Mouse (Mus musculus) heart, embryonic 12.5 days (tissue): ENCODE data around the gene Trmt10c. TPM values are rescaled to one million over a fixed set of nuclear protein-coding genes. Genes with fewer than 3 reads are reported as not detected.
"Not testable (repeated sequence)": the region's sequence is repeated elsewhere in the genome, so short reads cannot be mapped to it uniquely, and the experiment has no call there.

ENCODE experiments used
- ATAC-seq: fragments of 200-750 bp; cut with Nextera tagmentation; 2 replicates; pipeline ENCODE4 v1.8.0; 2017; ENCODE audit warnings: moderate TSS enrichment, moderate library complexity; ENCODE audit not compliant: insufficient number of reproducible peaks, low FRiP score
- H3K27ac ChIP-seq: fragments of 300-500 bp; sonication (generic); 2 replicates; pipeline ENCODE4 v1.5.1; 2016; ENCODE audit warnings: mild to moderate bottlenecking, moderate library complexity; ENCODE audit not compliant: poor library complexity, severe bottlenecking
- H3K27me3 ChIP-seq: fragments of 300-500 bp; sonication (generic); replicated peaks from 2 replicates; pipeline ENCODE4 v1.6.1; 2016; ENCODE audit warnings: mild to moderate bottlenecking, moderate library complexity
- H3K36me3 ChIP-seq: fragments of 300-500 bp; sonication (generic); 2 replicates; pipeline ENCODE4 v1.6.1; 2016; ENCODE audit warnings: mild to moderate bottlenecking, moderate library complexity
- H3K4me1 ChIP-seq: fragments of 300-500 bp; sonication (generic); replicated peaks from 2 replicates; pipeline ENCODE4 v1.6.1; 2016; ENCODE audit warnings: mild to moderate bottlenecking
- H3K4me2 ChIP-seq: fragments of 300-500 bp; sonication (generic); 2 replicates; pipeline ENCODE4 v1.6.1; 2016; ENCODE audit warnings: mild to moderate bottlenecking, moderate library complexity
- H3K4me3 ChIP-seq: fragments of 300-500 bp; sonication (generic); 2 replicates; pipeline ENCODE4 v1.5.1; 2016; ENCODE audit warnings: mild to moderate bottlenecking
- H3K9ac ChIP-seq: fragments of 300-500 bp; sonication (generic); 2 replicates; pipeline ENCODE4 v1.6.1; 2016; ENCODE audit warnings: mild to moderate bottlenecking, moderate library complexity
- H3K9me3 ChIP-seq: fragments of 300-500 bp; sonication (generic); replicated peaks from 2 replicates; pipeline ENCODE4 v1.6.1; 2016; ENCODE audit warnings: mild to moderate bottlenecking, moderate library complexity
- WGBS: fragments of 180-500 bp; shearing (Covaris S2); methylation state at CpG from one replicate; pipeline ENCODE4 v1.1.7; 2016; 5-methylcytosine and 5-hydroxymethylcytosine counted together
- polyA plus RNA-seq: library from polyadenylated mRNA; unstranded; fragments of >200 nt; fragmentation: Nextera tagmentation; extraction: Ambion mirVana; gene quantifications from 2 replicates; pipeline ENCODE4 v1.2.1, GENCODE M21; 2016

The Trmt10c gene
- polyA plus RNA-seq = 23.0 and 24.3 TPM in 2 replicates

DNA sequence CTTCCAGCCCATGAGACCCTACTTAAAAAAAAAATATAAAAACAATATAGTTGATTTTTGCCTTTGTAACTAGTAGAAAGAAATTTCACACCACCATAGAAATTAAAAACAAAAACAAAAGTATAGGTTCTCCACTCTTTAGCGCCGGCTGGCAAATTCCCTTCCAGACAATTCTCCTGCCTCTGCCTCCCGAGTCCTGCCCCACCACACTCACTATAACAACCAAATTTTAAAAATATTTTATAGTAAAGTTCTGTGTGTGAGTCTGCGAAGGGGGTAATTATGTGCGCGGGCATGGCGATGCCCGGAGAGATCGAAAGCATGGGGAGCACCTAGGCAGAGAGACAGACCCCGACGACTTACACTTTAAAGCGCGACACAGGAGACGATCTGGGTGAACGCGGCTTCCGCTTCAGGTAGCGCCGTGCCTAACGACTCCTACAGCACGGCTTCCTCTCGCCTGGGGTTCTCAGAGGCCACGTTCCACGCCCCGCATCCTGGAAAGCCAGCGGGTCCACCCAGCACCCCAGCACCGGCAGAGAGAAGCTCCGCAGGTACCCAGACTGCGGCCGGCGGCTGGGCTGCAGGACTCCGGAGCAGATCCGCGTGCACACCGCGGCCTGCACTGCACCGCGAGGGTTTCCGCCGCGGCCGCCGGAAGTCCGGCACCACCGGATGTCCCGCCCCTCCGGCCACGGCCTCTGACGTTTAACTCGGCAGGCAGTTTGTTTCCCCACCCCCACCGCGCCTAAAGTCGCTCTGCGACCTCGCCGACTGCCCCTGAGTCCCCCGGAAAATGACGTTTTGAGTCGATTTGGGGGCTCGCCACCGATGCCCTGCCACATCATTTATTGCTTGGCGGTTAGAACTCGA is at the start of gene Trmt10c:
TSS of gene Trmt10c (minus strand) at position 682 of the 873 bp plus-strand sequence.
- no peaks in the 10 kb centered on the region for H3K9me3 ChIP-seq
- H3K4me3 ChIP-seq = peak within 1 kb of the TSS; percentile 99
- ATAC-seq = peak; percentile 99
- under 1% methylated on average over 63 of the region's 63 CpGs for WGBS
- peak within 1 kb of the TSS; percentile 78 for H3K27ac ChIP-seq
- peaks cover 7% of the 10 kb centered on the region for H3K4me1 ChIP-seq
- H3K9ac ChIP-seq = peak within 1 kb of the TSS; percentile 96
- H3K36me3 ChIP-seq = peaks cover 20% of the 10 kb centered on the region
- peak within 1 kb of the TSS; percentile 78 for H3K4me2 ChIP-seq
- H3K27me3 ChIP-seq = no peaks in the 10 kb centered on the region

DNA sequence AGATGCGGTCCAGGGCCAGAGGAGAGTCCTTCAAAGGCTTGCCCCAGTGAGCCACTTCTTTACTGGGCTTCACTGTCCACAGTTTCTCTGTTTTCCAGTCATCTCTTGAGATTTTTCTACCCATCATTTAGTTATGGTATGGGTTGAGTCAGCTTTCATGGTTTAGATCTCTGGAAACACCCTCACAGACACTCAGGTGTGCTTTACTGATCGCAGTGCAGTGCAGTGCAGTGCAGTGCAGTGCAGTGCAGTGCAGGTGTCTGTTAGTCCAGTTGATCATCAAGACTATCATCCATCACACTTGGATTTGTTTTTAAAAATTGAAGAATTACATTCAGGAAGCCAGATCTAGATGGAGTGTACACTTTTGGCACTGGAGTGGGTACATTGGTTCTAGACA is 48.7 kb upstream of the Trmt10c start:
- no peak for ATAC-seq
- Histone ChIP-seq H3K9ac (no peak overlapping the region), H3K36me3 (peaks cover 12% of the 10 kb centered on the region), H3K4me2 (no peak overlapping the region), H3K4me3 (no peak overlapping the region), H3K27me3 (no peaks in the 10 kb centered on the region), H3K4me1 (no peaks in the 10 kb centered on the region), H3K27ac (no peak overlapping the region), H3K9me3 (no peaks in the 10 kb centered on the region)
- 89% methylated on average over 2 of the region's 2 CpGs for WGBS

DNA sequence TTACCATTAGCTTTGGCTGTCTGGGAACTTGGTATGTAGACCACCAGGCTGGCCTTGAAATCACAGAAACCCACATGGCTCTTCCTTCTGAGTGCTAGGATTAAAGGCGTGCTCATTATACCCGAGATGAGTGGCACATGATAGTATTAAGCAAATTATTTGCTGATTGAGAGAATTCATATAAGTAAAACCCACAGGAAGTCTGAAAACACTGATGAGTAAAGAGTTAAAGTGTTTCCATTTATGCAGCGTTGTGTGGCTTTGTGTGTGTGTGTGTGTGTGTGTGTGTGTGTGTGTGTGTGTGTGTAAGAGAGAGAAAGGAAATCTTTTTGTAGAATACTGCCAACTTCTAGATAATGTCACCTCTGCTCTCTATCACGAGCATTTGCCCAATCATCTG is 44.1 kb upstream of the Trmt10c start:
- peaks cover under 1% of the 10 kb centered on the region; the same call in 1 of the 2 replicates for H3K4me1 ChIP-seq
- no peaks in the 10 kb centered on the region for H3K9me3 ChIP-seq
- H3K36me3 ChIP-seq = peaks cover 14% of the 10 kb centered on the region
- 79% methylated on average over 4 of the region's 4 CpGs for WGBS
- no peak overlapping the region for H3K4me3 ChIP-seq
- H3K9ac ChIP-seq = no peak overlapping the region
- ATAC-seq = no peak
- no peaks in the 10 kb centered on the region for H3K27me3 ChIP-seq
- H3K4me2 ChIP-seq = no peak overlapping the region
- H3K27ac ChIP-seq = no peak overlapping the region

DNA sequence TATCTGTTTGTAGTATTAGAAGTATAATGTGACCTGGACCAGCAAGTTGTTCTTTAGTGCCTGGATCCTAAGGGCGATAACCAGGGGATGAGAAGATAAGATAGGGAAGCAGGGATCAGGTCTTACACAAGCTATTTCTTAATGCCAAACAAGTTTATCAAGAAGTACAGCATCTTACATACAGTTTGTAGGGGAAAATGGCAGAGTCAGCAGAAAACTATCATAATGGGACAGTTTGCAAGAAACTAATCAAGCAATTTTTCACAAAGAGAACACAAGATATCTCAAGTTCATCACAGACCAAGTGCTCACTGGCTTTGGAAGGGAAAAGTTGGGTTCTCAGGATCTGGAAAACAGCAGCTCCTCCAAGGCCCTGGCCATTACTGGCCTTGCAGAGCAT is 41.8 kb upstream of the Trmt10c start:
- no peak for ATAC-seq
- Histone ChIP-seq H3K36me3 (peaks cover 2% of the 10 kb centered on the region), H3K27ac (no peak overlapping the region), H3K9ac (no peak overlapping the region), H3K9me3 (no peaks in the 10 kb centered on the region), H3K4me2 (no peak overlapping the region), H3K4me3 (no peak overlapping the region), H3K27me3 (no peaks in the 10 kb centered on the region), H3K4me1 (peaks cover 6% of the 10 kb centered on the region; the same call in 1 of the 2 replicates)
- 85% methylated on average over 1 of the region's 1 CpGs for WGBS

DNA sequence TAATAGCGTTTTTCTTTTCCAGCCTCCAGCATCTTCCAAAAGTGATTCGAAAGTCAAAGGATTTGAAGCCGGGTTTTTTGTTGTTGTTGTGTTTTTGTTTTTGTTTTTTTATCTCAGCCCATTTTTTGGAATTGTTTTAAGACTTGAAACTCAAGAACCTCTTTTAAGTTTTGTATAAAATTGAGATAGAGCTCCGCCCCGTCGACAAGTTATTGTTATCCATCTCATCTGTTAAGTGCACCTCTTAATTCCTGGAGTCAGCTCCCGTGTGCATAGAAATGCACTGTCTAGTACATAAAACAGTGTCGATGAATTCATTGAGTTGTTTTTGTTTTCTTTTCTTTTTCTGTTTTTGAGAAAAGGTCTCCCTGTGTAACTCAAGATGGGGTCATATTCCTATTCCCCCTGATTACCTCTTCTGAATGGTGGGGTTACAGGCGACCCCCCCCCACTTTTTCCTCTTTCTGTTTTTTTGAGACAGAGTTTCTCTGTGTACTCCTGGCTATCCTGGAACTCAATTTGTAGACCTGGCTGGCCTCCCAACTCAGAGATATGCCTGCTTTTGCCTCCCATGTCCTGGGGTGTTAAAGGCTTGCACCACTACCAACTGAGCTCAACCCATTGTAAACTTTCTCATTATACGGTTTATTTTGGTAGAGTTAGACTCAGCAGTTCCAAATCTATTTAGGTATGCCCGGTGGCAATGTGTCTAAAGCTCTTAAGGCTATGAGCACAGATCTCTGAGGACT is 38.7 kb upstream of the Trmt10c start:
- Histone ChIP-seq H3K9me3 (no peaks in the 10 kb centered on the region), H3K9ac (peak overlapping the region; percentile 84)
- 15% methylated on average over 11 of the region's 11 CpGs for WGBS

DNA sequence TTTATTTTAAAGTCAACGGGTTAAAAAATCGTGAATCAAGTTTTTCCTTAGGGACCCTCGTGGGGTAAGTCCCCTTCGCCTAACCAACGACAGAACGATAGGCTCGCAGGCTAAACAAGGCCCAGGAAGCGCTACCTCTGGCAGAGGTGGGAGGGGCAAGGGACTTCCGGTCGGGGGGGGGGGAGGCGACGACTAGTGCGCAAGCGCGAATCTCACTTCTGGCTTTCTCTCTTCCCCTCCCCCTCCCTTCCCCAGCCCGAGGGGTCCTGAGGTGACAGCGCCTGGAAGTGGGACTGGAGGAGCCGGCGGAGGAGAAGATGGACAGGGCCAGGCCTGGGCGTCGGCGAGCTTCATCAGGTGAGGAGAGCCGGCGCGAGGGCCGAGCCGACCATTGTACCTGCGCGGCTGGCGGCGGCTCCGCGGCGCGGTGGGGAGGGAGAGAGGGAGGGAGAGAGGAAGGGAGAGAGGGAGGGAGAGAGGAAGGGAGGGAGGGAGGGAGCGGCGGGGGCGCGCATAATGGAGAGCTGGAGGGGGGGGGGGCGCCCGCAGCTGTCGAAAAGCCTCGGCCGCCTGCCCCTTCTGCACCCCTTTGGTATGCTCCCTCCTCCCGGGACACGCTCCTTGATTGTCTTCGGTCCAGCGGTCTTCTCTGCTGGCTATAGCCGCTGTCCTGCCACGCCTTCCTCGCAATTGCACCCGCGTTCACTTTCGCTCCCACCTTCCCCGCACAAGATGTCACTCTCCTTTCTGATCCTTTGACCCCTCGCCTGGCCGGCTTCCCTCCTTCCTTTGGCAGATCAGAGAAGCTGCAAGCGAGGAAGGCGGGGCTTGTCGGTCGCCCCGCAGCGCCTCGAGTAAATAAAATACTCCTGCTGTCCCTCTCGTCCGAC is 37.8 kb upstream of the Trmt10c start:
- H3K36me3 ChIP-seq = 0 out of 2 replicates have a peak, but pooled peaks cover 2% of the 10 kb centered on the region
- WGBS = under 1% methylated on average over 47 of the region's 66 CpGs
- peak overlapping the region; percentile 90 for H3K27ac ChIP-seq
- H3K4me2 ChIP-seq = peak overlapping the region; percentile 66
- H3K27me3 ChIP-seq = no peaks in the 10 kb centered on the region
- H3K4me1 ChIP-seq = peaks cover 6% of the 10 kb centered on the region; the same call in 1 of the 2 replicates
- peak; percentile 85 for ATAC-seq
- H3K4me3 ChIP-seq = peak overlapping the region; percentile 80
- no peaks in the 10 kb centered on the region for H3K9me3 ChIP-seq
- H3K9ac ChIP-seq = peak overlapping the region; percentile 84

More for the DNA sequence above, 38.7 kb upstream of the Trmt10c start:
- Histone ChIP-seq H3K27ac (peak overlapping the region; percentile 90), H3K36me3 (0 out of 2 replicates have a peak, but pooled peaks cover 2% of the 10 kb centered on the region), H3K4me3 (peak overlapping the region; percentile 80), H3K27me3 (no peaks in the 10 kb centered on the region), H3K4me1 (peaks cover 6% of the 10 kb centered on the region; the same call in 1 of the 2 replicates), H3K4me2 (peak overlapping the region; percentile 66)
- no peak for ATAC-seq

DNA sequence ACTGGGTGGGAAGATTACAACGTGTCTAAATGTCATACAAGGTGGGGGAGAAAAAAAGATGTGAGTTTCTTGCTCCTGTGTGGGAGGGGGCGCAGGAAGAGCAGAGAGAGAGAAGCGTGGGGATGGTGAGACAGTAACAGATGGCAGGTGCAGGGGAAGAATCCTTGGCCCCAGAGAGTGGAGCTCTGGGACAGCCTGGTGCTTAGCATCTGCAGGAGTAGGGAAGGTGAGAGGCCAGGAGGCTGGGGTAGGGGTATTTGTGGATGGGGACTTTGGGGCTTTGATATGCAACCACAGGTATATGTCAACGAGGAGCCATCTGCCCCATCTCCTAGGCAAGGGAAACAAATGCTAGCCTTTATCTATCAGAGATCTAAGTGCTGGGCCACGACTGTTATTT is 36.9 kb upstream of the Trmt10c start:
- H3K4me1 ChIP-seq = peaks cover 6% of the 10 kb centered on the region; the same call in 1 of the 2 replicates

DNA sequence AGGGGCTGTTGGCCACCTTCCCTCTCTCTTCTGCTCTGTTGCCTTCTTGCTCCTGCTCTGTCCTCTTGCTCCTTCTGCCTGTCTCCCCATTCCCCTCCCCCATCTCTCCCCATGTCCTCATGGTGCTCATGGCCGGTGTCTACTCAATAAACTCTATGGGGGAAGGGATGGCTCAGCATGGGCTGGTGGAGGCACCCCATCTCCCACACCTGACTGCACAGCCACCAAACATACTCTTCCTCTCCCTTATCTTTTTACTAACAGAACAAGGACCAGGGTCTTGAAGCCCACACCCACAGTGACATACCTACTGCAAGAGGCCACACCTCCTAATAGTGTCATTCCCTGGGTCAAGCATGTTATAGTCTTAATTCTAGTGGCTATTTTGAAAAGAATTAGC is 36.5 kb upstream of the Trmt10c start:
- no peak overlapping the region for H3K4me3 ChIP-seq
- no peak overlapping the region for H3K27ac ChIP-seq
- peak; percentile 36 for ATAC-seq
- H3K4me1 ChIP-seq = peaks cover 6% of the 10 kb centered on the region; the same call in 1 of the 2 replicates
- no peak overlapping the region for H3K4me2 ChIP-seq
- H3K9me3 ChIP-seq = no peaks in the 10 kb centered on the region
- H3K27me3 ChIP-seq = no peaks in the 10 kb centered on the region
- no peak overlapping the region for H3K9ac ChIP-seq
- 0 out of 2 replicates have a peak, but pooled peaks cover 2% of the 10 kb centered on the region for H3K36me3 ChIP-seq
- 60% methylated on average over 1 of the region's 1 CpGs for WGBS

More for the DNA sequence above, 36.9 kb upstream of the Trmt10c start:
- no peak for ATAC-seq
- Histone ChIP-seq H3K4me3 (no peak overlapping the region), H3K36me3 (0 out of 2 replicates have a peak, but pooled peaks cover 2% of the 10 kb centered on the region), H3K27ac (peak overlapping the region; percentile 90), H3K9me3 (no peaks in the 10 kb centered on the region), H3K9ac (no peak overlapping the region), H3K27me3 (no peaks in the 10 kb centered on the region), H3K4me2 (no peak overlapping the region)
- WGBS = 65% methylated on average over 5 of the region's 5 CpGs

DNA sequence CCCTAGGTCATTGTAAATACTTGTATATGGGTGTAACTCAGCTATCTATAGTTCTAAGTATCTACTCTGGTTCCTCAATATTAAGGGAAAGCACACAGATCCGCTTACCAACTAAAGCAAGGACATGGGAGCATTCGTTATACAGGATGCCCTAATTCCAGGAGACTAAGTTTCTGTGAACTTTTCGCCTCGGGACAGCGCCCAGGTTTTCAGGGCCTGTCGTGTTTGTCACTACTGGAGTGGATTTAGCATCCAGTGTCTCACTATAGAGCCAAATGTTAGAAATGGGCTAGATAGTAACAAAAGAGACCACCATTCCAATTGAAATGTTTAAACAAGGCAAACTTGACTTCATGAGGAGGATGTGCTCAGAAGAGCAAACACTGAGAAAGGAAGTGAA is 35.5 kb upstream of the Trmt10c start:
- H3K4me2 ChIP-seq, ATAC-seq, H3K27ac ChIP-seq, H3K36me3 ChIP-seq, H3K9me3 ChIP-seq, H3K9ac ChIP-seq, H3K27me3 ChIP-seq, H3K4me1 ChIP-seq, H3K4me3 ChIP-seq: not testable (repeated sequence)
- WGBS = 88% methylated on average over 6 of the region's 6 CpGs

DNA sequence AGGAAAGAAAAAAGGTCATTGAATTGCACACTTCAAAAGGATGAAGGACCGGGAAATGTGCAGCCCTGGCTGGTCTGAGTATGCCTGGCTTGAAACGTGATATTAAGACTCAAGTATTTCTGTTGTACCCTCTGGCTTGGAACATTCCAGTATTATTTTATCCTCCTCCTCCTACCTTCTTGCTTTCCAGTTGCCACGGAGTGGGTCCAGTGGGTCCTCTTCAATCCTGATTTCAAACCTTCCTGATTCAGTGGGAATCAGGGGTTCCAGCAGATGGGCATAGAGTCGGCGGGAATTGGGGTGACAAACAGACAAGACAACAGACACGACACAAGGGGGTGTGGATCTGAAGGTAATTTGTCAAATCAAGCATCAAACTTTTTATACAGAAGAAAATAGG is 34.9 kb upstream of the Trmt10c start:
- Histone ChIP-seq H3K4me1 (peaks cover 6% of the 10 kb centered on the region; the same call in 1 of the 2 replicates), H3K9ac (no peak overlapping the region), H3K27me3 (no peaks in the 10 kb centered on the region), H3K4me2 (no peak overlapping the region), H3K9me3 (no peaks in the 10 kb centered on the region), H3K36me3 (no peaks in the 10 kb centered on the region), H3K4me3 (no peak overlapping the region), H3K27ac (no peak overlapping the region)
- no peak for ATAC-seq
- WGBS = 80% methylated on average over 6 of the region's 6 CpGs
